Mouse (Mus musculus) liver, embryonic 16.5 days (tissue): Measurements from ENCODE around the gene Olfr671. TPM values are rescaled to one million over a fixed set of nuclear protein-coding genes. Genes with fewer than 3 reads are reported as not detected.

Experiments
- polyA plus RNA-seq: library from polyadenylated mRNA; unstranded; fragments of >200 nt; fragmentation: Nextera tagmentation; extraction: Ambion mirVana; gene quantifications from 2 replicates; pipeline ENCODE4 v1.2.1, GENCODE M21; 2015

Gene Olfr671
- polyA plus RNA-seq, 1 experiment from 2014 or later = not detected

Other genes with a start within 250 kb of the Olfr671 start
- not detected in 2 replicates for gene Usp17le, start 201.7 kb downstream of the Olfr671 start, polyA plus RNA-seq
- not detected in 2 replicates for gene Usp17lb, start 136.5 kb downstream of the Olfr671 start, polyA plus RNA-seq
- not detected in 2 replicates for gene Usp17la, start 122.1 kb downstream of the Olfr671 start, polyA plus RNA-seq
- not detected in 2 replicates for gene Olfr665, start 101.1 kb downstream of the Olfr671 start, polyA plus RNA-seq
- gene Olfr666, start 83.2 kb downstream of the Olfr671 start, polyA plus RNA-seq = 0.05 TPM in 1 of 2 replicates, not detected in the other
- gene Olfr667, start 57.6 kb downstream of the Olfr671 start, polyA plus RNA-seq = not detected in 2 replicates
- gene Olfr668, start 51.1 kb downstream of the Olfr671 start, polyA plus RNA-seq = not detected in 2 replicates
- not detected in 2 replicates for gene Olfr669, start 44.9 kb downstream of the Olfr671 start, polyA plus RNA-seq
- not detected in 2 replicates for gene Olfr670, start 16.5 kb downstream of the Olfr671 start, polyA plus RNA-seq
- not detected in 2 replicates for gene Olfr672, start 22.9 kb upstream of the Olfr671 start, polyA plus RNA-seq
- not detected in 2 replicates for gene Olfr675, start 49.3 kb upstream of the Olfr671 start, polyA plus RNA-seq
- gene Olfr676, start 53.6 kb upstream of the Olfr671 start, polyA plus RNA-seq = not detected in 2 replicates
- gene Olfr677, start 72.2 kb upstream of the Olfr671 start, polyA plus RNA-seq = not detected in 2 replicates
- gene Olfr678, start 85.3 kb upstream of the Olfr671 start, polyA plus RNA-seq = not detected in 2 replicates
- not detected in 2 replicates for gene Olfr679, start 102.1 kb upstream of the Olfr671 start, polyA plus RNA-seq
- gene Olfr680-ps1, start 113.7 kb upstream of the Olfr671 start, polyA plus RNA-seq = not detected in 2 replicates
- gene Olfr681, start 137.7 kb upstream of the Olfr671 start, polyA plus RNA-seq = not detected in 2 replicates
- gene Olfr683, start 167.9 kb upstream of the Olfr671 start, polyA plus RNA-seq = not detected in 2 replicates
- gene Olfr684, start 184.5 kb upstream of the Olfr671 start, polyA plus RNA-seq = not detected in 2 replicates
- gene Olfr685, start 206.9 kb upstream of the Olfr671 start, polyA plus RNA-seq = not detected in 2 replicates
- not detected in 2 replicates for gene Olfr686, start 228.4 kb upstream of the Olfr671 start, polyA plus RNA-seq